Mouse (Mus musculus) MN1 (cell line): ENCODE measurements around the gene Ranbp3l.
A peak's percentile ranks its signal among the peaks of the same experiment; 100 is the strongest.
"Not testable (repeated sequence)": the region's sequence is repeated elsewhere in the genome, so short reads cannot be mapped to it uniquely, and the experiment has no call there.

ENCODE experiments used
- DNase-seq: peaks from one replicate; pipeline ENCODE4 v3.0.0-alpha.2; 2016; ENCODE audit warnings: low spot score

Ranbp3l gene

GRCm38 (mm10) chr15:8967573-8968228, at the start of gene Ranbp3l:
Gene Ranbp3l, plus strand, starts transcription at chr15:8967949.
- no peak for DNase-seq

- DNase-seq: no peak
Measured at GRCm38 (mm10) chr15:8930061-8930460, 37.7 kb upstream of the Ranbp3l start.

- no peak for DNase-seq
Measured at GRCm38 (mm10) chr15:8936911-8937310, 30.8 kb upstream of the Ranbp3l start.

GRCm38 (mm10) chr15:8940861-8941260, 26.9 kb upstream of the Ranbp3l start:
- no peak for DNase-seq

- no peak for DNase-seq
Measured at GRCm38 (mm10) chr15:8950856-8951255, 16.9 kb upstream of the Ranbp3l start.

- peak; percentile 19 for DNase-seq
Measured at GRCm38 (mm10) chr15:8963323-8963722, 4.4 kb upstream of the Ranbp3l start.

- no peak for DNase-seq
Measured at GRCm38 (mm10) chr15:8968229-8968595, 463 bp downstream of the Ranbp3l start.

GRCm38 (mm10) chr15:8969061-8969635, 1.4 kb downstream of the Ranbp3l start:
- DNase-seq: no peak

GRCm38 (mm10) chr15:8991211-8991610, 23.5 kb downstream of the Ranbp3l start:
- no peak for DNase-seq

- no peak for DNase-seq
Measured at GRCm38 (mm10) chr15:8991859-8992838, 24.4 kb downstream of the Ranbp3l start.

- peak; percentile 44 for DNase-seq
Measured at GRCm38 (mm10) chr15:8994608-8995277, 27.0 kb downstream of the Ranbp3l start.

GRCm38 (mm10) chr15:8995490-8995889, 27.7 kb downstream of the Ranbp3l start:
- DNase-seq: no peak

GRCm38 (mm10) chr15:9002762-9003161, 35.0 kb downstream of the Ranbp3l start:
- DNase-seq: no peak

GRCm38 (mm10) chr15:9009196-9009595, 41.4 kb downstream of the Ranbp3l start:
- DNase-seq: no peak

- no peak for DNase-seq
Measured at GRCm38 (mm10) chr15:9014541-9014940, 46.8 kb downstream of the Ranbp3l start.

GRCm38 (mm10) chr15:9015496-9015895, 47.7 kb downstream of the Ranbp3l start:
- DNase-seq: not testable (repeated sequence)

GRCm38 (mm10) chr15:9055704-9056103, 88.0 kb downstream of the Ranbp3l start:
- no peak for DNase-seq

GRCm38 (mm10) chr15:9059856-9060255, 92.1 kb downstream of the Ranbp3l start:
- no peak for DNase-seq

GRCm38 (mm10) chr15:9061150-9061882, 93.6 kb downstream of the Ranbp3l start:
- no peak for DNase-seq

GRCm38 (mm10) chr15:9068881-9069280, 101.1 kb downstream of the Ranbp3l start:
- no peak for DNase-seq

GRCm38 (mm10) chr15:9070353-9070752, 102.6 kb downstream of the Ranbp3l start:
- DNase-seq: no peak
